Mouse (Mus musculus) midbrain, embryonic 13.5 days (tissue): ENCODE data around the gene Gm21972. TPM values are rescaled to one million over a fixed set of nuclear protein-coding genes. Genes with fewer than 3 reads are reported as not detected.

Source experiments
- ATAC-seq: fragments of 200-750 bp; cut with Nextera tagmentation; 2 replicates; pipeline ENCODE4 v1.8.0; 2017; ENCODE audit warnings: mild to moderate bottlenecking, moderate TSS enrichment, moderate library complexity
- H3K27ac ChIP-seq: fragments of 300-500 bp; sonication (generic); 2 replicates; pipeline ENCODE4 v1.5.1; 2015; ENCODE audit warnings: inconsistent platforms, mild to moderate bottlenecking, moderate library complexity
- H3K27me3 ChIP-seq: fragments of 300-500 bp; sonication (generic); 2 replicates; pipeline ENCODE4 v1.6.1; 2015; ENCODE audit warnings: mild to moderate bottlenecking, inconsistent platforms
- H3K36me3 ChIP-seq: fragments of 300-500 bp; sonication (generic); 2 replicates; pipeline ENCODE4 v1.6.1; 2015; ENCODE audit warnings: mild to moderate bottlenecking, inconsistent platforms
- H3K4me1 ChIP-seq: fragments of 300-500 bp; sonication (generic); replicated peaks from 2 replicates; pipeline ENCODE4 v1.6.1; 2015; ENCODE audit warnings: inconsistent platforms
- H3K4me2 ChIP-seq: fragments of 300-500 bp; sonication (generic); replicated peaks from 2 replicates; pipeline ENCODE4 v1.6.1; 2015; ENCODE audit warnings: moderate library complexity, mild to moderate bottlenecking, inconsistent platforms
- H3K4me3 ChIP-seq: fragments of 300-500 bp; sonication (generic); replicated peaks from 2 replicates; pipeline ENCODE4 v1.5.1; 2015; ENCODE audit warnings: mild to moderate bottlenecking, inconsistent platforms
- H3K9ac ChIP-seq: fragments of 300-500 bp; sonication (generic); replicated peaks from 2 replicates; pipeline ENCODE4 v1.6.1; 2015; ENCODE audit warnings: mild to moderate bottlenecking, inconsistent platforms
- H3K9me3 ChIP-seq: fragments of 300-500 bp; sonication (generic); 2 replicates; pipeline ENCODE4 v1.6.1; 2016; ENCODE audit warnings: mild to moderate bottlenecking, inconsistent platforms
- WGBS: fragments of 180-500 bp; shearing (Covaris S2); methylation state at CpG from one replicate; pipeline ENCODE4 v1.1.7; 2015; 5-methylcytosine and 5-hydroxymethylcytosine counted together
- polyA plus RNA-seq: library from polyadenylated mRNA; unstranded; fragments of >200 nt; fragmentation: Nextera tagmentation; extraction: Ambion mirVana; gene quantifications from 2 replicates; pipeline ENCODE4 v1.2.1, GENCODE M21; 2015

Gene Gm21972
- polyA plus RNA-seq, 1 experiment from 2014 or later, result 0.30 TPM

DNA sequence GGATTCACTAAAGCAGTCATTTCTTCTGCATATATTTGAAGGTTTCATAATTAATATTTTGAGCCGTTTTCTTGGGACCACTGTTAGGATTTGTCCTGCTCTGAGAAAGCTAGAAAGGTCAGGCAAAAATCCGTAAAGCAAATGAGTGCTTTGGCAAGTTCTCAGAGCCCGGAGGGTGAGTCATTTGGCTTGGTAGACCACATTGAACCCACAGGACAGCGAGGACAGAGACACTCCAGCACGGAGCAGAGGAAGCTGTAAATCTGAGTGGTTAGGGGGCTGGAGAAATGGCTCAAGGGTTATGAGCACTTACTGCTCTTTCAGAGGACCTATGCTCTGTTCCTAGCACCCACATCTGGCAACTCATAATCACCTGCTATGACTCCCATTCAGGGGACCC, 14.1 kb downstream of the Gm21972 start:
- Histone ChIP-seq H3K4me1 (no peaks in the 10 kb centered on the region), H3K27ac (no peak overlapping the region), H3K27me3 (no peaks in the 10 kb centered on the region), H3K4me3 (no peak overlapping the region), H3K4me2 (no peak overlapping the region), H3K36me3 (peaks cover 7% of the 10 kb centered on the region; the same call in 1 of the 2 replicates), H3K9me3 (no peaks in the 10 kb centered on the region), H3K9ac (no peak overlapping the region)
- 86% methylated on average over 5 of the region's 5 CpGs for WGBS
- ATAC-seq, result no peak

GRCm38 (mm10) chr1:86148161-86148560, 14.7 kb downstream of the Gm21972 start:
- H3K9me3 ChIP-seq, result no peaks in the 10 kb centered on the region
- 0 out of 2 replicates have a peak, but pooled peaks cover under 1% of the 10 kb centered on the region for H3K36me3 ChIP-seq
- H3K27ac ChIP-seq, result no peak overlapping the region
- H3K9ac ChIP-seq, result no peak overlapping the region
- H3K4me1 ChIP-seq, result no peaks in the 10 kb centered on the region
- H3K4me3 ChIP-seq, result no peak overlapping the region
- H3K4me2 ChIP-seq, result no peak overlapping the region
- no peaks in the 10 kb centered on the region for H3K27me3 ChIP-seq
- ATAC-seq, result no peak
- whole genome bisulfite sequencing, result 85% methylated on average over 9 of the region's 9 CpGs

DNA sequence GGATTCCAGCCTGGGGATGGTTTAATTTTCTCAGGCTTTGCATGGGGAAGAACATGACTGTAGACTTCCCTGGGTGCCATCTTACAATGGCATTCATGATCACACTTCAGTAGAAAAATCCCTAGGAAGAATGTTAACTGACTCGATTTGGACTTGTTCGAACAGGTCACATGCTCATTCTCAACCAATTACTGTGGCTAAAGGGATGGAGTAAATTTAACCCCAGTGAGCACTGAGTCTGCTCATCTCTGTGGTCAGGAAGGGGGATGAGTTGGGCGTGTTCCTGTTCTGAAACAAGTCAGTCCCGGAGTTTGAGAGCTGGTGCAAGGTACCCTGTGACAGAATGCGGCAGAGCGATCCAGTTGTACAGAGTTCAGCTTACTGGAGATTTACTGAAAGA, 17.5 kb downstream of the Gm21972 start:
- H3K9me3 ChIP-seq, result no peaks in the 10 kb centered on the region
- no peak overlapping the region for H3K9ac ChIP-seq
- no peak overlapping the region for H3K27ac ChIP-seq
- ATAC-seq, result no peak
- peaks cover 18% of the 10 kb centered on the region for H3K4me1 ChIP-seq
- no peak overlapping the region for H3K4me2 ChIP-seq
- H3K27me3 ChIP-seq, result no peaks in the 10 kb centered on the region
- WGBS, result 90% methylated on average over 6 of the region's 6 CpGs
- H3K4me3 ChIP-seq, result no peak overlapping the region
- H3K36me3 ChIP-seq, result no peaks in the 10 kb centered on the region

- 88% methylated on average over 7 of the region's 7 CpGs for WGBS
- Histone ChIP-seq H3K27ac (no peak overlapping the region), H3K9ac (no peak overlapping the region)
These were observed 17.9 kb downstream of the Gm21972 start for GRCm38 (mm10) chr1:86151376-86151775.

DNA sequence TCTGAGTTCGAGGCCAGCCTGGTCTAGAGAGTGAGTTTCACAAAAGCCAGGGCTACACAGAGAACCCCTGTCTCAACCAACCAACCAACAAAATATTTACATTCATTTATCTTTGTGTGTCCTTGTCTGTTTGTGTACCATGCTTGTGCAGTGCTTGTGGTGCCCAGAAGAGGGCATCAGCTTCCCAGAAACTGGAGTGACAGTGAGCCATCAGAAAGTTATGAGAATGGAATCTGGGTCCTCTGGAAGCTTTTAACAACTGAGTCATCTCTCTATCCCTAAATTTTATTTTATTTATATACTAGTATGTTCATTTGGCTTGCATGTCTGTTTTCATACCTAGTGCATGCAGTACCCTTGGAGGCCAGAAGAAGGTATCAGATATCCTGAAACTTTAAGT, 19.2 kb downstream of the Gm21972 start:
- Histone ChIP-seq H3K9ac (no peak overlapping the region), H3K36me3 (peaks cover 4% of the 10 kb centered on the region; the same call in 1 of the 2 replicates), H3K4me2 (no peak overlapping the region), H3K27me3 (no peaks in the 10 kb centered on the region), H3K9me3 (no peaks in the 10 kb centered on the region), H3K4me1 (peaks cover 19% of the 10 kb centered on the region), H3K4me3 (no peak overlapping the region), H3K27ac (no peak overlapping the region)
- 79% methylated on average over 1 of the region's 1 CpGs for WGBS
- no peak for ATAC-seq

More at GRCm38 (mm10) chr1:86151376-86151775, 17.9 kb downstream of the Gm21972 start:
- Histone ChIP-seq H3K4me1 (peaks cover 19% of the 10 kb centered on the region), H3K36me3 (no peaks in the 10 kb centered on the region), H3K9me3 (no peaks in the 10 kb centered on the region), H3K4me3 (no peak overlapping the region), H3K27me3 (no peaks in the 10 kb centered on the region), H3K4me2 (no peak overlapping the region)
- ATAC-seq, result no peak

DNA sequence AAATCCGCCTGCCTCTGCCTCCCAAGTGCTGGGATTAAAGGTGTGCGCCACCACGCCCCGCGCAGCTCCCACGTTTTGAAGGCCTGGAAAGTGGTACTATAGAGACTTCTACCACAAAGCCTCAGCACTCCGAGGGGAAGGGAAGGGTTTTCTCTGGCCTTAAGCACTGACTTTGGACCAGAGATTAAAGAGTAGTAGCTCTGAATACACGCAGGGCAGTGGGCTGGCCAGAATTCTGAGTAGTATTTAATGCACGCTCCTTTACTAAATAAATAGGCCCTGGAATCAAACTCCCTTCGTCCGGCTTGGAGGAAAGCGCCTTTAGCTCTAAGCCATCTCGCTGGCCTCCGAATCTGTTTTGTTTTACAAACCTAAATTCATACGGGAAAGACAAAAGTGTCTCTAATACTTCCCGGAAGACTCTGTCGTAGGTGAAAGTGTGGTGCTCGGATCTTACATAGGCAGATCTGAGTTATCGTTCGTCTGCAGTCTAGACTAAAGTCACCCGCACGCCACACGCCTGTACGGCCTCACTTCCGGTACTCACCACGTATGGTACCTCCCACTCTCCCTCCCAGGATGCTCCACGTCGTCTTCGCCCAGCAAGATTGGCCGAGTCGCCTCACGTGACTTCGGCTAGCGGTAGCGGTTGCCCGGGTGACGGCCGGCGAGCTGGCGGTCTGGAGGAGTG, 20.8 kb downstream of the Gm21972 start, which contains the start of gene Armc9:
Gene Armc9 (plus strand): TSS at position 648 of the 691 bp plus-strand sequence.
- H3K9ac ChIP-seq, result peak within 1 kb of the TSS; percentile 89
- H3K36me3 ChIP-seq, result peaks cover 14% of the 10 kb centered on the region
- WGBS, result 4% methylated on average over 40 of the region's 40 CpGs
- no peaks in the 10 kb centered on the region for H3K27me3 ChIP-seq
- H3K9me3 ChIP-seq, result no peaks in the 10 kb centered on the region
- peak within 1 kb of the TSS; percentile 83 for H3K4me2 ChIP-seq
- H3K4me3 ChIP-seq, result peak within 1 kb of the TSS; percentile 79
- ATAC-seq, result peak; percentile 100
- peaks cover 19% of the 10 kb centered on the region for H3K4me1 ChIP-seq
- H3K27ac ChIP-seq, result peak within 1 kb of the TSS; percentile 79

DNA sequence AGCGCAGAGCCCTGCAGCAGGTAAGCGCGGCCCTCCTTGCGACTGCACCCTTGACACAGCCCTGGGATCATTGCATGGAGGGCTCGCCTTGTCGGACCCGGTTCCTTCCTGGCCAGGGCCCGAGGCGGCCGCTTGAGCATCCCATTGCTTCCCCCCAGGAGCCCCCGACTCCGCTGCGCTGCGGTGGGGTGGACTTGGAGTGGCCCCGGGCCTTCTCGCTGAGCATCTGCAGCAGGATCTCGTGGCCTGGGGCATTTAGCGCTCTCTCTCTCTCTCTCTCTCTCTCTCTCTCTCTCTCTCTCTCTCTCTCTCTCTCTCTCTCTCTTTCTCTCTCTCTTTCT, 21.4 kb downstream of the Gm21972 start:
- Histone ChIP-seq H3K9me3 (no peaks in the 10 kb centered on the region), H3K27ac (0 out of 2 replicates have a peak overlapping the region, but pooled peaks have one; percentile 47), H3K36me3 (peaks cover 14% of the 10 kb centered on the region), H3K4me3 (peak overlapping the region; percentile 79), H3K4me2 (peak overlapping the region; percentile 83), H3K9ac (peak overlapping the region; percentile 89), H3K27me3 (no peaks in the 10 kb centered on the region), H3K4me1 (peaks cover 19% of the 10 kb centered on the region)
- WGBS, result under 1% methylated on average over 18 of the region's 18 CpGs
- ATAC-seq, result no peak

DNA sequence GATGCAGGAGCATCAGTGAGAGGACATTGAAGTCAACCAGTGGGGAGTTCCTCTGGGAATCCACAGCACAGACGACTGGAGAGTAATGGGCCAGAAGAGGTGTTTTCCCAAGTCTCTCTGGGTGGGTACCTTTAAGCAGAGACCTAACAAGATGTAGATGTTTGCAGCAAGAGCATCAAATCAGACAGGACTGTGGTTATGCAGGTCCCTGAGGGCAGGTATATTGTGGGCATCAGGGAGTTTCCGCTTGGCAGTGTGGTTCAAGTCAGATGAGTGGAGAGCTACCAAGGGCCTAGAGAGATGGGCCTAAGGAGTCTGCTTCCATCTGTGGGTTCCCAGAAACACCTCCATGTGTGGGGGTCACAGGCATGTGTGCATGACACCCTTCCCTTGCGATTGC, 22.6 kb downstream of the Gm21972 start:
- peaks cover 19% of the 10 kb centered on the region for H3K4me1 ChIP-seq
- H3K4me2 ChIP-seq, result 0 out of 2 replicates have a peak overlapping the region, but pooled peaks have one; percentile 83
- ATAC-seq, result no peak
- H3K4me3 ChIP-seq, result no peak overlapping the region
- no peak overlapping the region for H3K27ac ChIP-seq
- peak overlapping the region; percentile 89; the same call in 1 of the 2 replicates for H3K9ac ChIP-seq
- H3K27me3 ChIP-seq, result no peaks in the 10 kb centered on the region
- no peaks in the 10 kb centered on the region for H3K9me3 ChIP-seq
- H3K36me3 ChIP-seq, result peaks cover 23% of the 10 kb centered on the region
- WGBS, result 85% methylated on average over 3 of the region's 3 CpGs

DNA sequence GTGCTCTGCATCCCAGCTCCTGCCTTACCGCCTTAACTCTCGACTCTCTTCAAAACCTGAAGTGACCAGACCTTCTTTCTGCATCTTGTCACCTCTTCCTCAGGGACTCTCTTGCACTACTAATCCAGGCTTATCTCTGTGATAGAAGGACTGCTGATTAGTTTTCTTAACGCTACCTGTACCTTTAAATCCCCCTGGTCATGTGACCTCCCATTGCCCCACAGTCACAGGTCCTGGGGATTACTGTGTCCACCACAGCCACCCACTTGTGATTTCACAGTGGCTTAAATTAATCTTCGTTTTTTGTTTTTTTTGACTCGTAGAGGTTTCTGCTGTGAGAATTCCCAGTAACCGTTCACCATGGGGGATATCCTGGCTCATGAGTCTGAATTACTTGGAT, 23.2 kb downstream of the Gm21972 start:
- 0 out of 2 replicates have a peak overlapping the region, but pooled peaks have one; percentile 89 for H3K9ac ChIP-seq
- no peaks in the 10 kb centered on the region for H3K27me3 ChIP-seq
- WGBS, result 93% methylated on average over 6 of the region's 6 CpGs
- peaks cover 19% of the 10 kb centered on the region for H3K4me1 ChIP-seq
- peaks cover 28% of the 10 kb centered on the region for H3K36me3 ChIP-seq
- H3K27ac ChIP-seq, result no peak overlapping the region
- no peak for ATAC-seq
- no peak overlapping the region for H3K4me3 ChIP-seq
- H3K9me3 ChIP-seq, result no peaks in the 10 kb centered on the region
- H3K4me2 ChIP-seq, result no peak overlapping the region

DNA sequence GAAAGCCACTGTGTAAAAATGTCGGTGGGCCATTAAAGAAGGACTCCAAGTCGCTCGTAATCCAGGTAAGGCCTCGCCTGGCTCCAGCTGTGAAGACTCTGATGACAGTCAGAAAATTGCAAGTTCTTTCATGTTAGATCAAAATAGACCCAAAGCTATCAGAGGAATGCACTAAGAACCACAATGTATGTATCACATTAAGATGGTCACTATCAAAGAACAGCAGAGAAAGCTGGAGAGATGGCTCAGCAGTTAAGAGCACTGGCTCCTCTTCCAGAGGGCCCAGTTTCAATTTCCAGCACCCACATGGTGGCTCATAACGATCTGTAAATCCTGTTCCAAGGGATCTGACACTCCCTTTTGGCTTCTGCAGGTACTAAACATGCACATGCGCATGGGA, 26.6 kb downstream of the Gm21972 start:
- Histone ChIP-seq H3K4me3 (no peak overlapping the region), H3K27me3 (no peaks in the 10 kb centered on the region), H3K9me3 (no peaks in the 10 kb centered on the region), H3K4me1 (peaks cover 10% of the 10 kb centered on the region), H3K4me2 (no peak overlapping the region), H3K36me3 (peaks cover 58% of the 10 kb centered on the region), H3K9ac (no peak overlapping the region), H3K27ac (no peak overlapping the region)
- WGBS, result 93% methylated on average over 6 of the region's 6 CpGs
- no peak for ATAC-seq

DNA sequence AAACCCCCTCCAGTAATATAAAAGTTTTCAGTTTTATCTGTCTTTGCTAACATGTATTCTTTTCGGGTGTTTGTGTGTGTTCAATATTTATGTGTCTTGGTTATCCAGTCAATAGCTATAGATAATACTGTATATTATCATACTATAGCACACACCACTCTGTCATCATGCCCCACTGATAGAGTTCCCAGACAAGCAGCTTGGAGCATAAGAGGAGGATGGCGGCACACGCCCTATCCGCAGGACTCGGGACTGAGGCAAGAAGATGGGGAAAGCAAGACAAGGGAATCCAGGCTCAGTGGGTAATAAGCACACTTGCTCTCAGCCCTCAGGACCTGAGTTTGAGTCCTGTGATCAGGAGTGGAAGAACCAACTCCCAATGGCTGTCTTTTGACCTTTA, 27.0 kb downstream of the Gm21972 start:
- Histone ChIP-seq H3K4me3 (no peak overlapping the region), H3K4me2 (no peak overlapping the region), H3K27me3 (no peaks in the 10 kb centered on the region), H3K9me3 (no peaks in the 10 kb centered on the region), H3K9ac (no peak overlapping the region), H3K36me3 (peaks cover 58% of the 10 kb centered on the region), H3K27ac (no peak overlapping the region), H3K4me1 (peaks cover 6% of the 10 kb centered on the region)
- ATAC-seq, result no peak
- WGBS, result 93% methylated on average over 5 of the region's 5 CpGs

DNA sequence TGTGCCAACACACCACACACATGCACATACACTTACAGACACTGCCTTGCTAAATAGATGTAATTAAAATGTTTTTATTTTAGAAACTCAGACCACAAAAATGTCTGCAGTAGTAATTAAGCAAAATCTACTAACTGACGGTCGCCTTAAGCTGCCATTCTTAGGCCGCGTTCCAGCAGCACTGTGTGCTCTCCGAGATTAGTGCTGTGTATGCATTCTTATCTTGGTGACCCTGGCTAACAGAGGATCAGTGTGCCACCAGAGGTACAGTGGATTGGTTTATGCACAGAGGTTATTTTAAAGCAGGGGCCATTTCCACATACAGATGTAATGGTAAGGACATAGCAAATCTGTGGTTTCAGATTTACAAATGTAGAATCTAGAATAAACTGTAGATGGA, 27.6 kb downstream of the Gm21972 start:
- Histone ChIP-seq H3K36me3 (peaks cover 59% of the 10 kb centered on the region), H3K9ac (no peak overlapping the region), H3K4me2 (no peak overlapping the region), H3K27me3 (no peaks in the 10 kb centered on the region), H3K4me3 (no peak overlapping the region), H3K9me3 (no peaks in the 10 kb centered on the region), H3K4me1 (no peaks in the 10 kb centered on the region; the same call in 1 of the 2 replicates), H3K27ac (no peak overlapping the region)
- ATAC-seq, result no peak
- 96% methylated on average over 5 of the region's 5 CpGs for WGBS

GRCm38 (mm10) chr1:86174602-86175001, 41.2 kb downstream of the Gm21972 start:
- 92% methylated on average over 5 of the region's 5 CpGs for WGBS
- ATAC-seq, result no peak
- Histone ChIP-seq H3K9me3 (no peaks in the 10 kb centered on the region), H3K4me1 (no peaks in the 10 kb centered on the region), H3K27me3 (no peaks in the 10 kb centered on the region), H3K9ac (no peak overlapping the region), H3K4me3 (no peak overlapping the region), H3K36me3 (peaks cover 81% of the 10 kb centered on the region), H3K4me2 (no peak overlapping the region), H3K27ac (no peak overlapping the region)
